9 mouse cellular contexts compared by ENCODE assay signal in genomic region chr7:101906696-101907095, GRCm38 (mm10). TPM values are rescaled to one million over a fixed set of nuclear protein-coding genes. Genes with fewer than 3 reads are reported as not detected.
DNase-seq lines count a peak whose midpoint lies in the region; ATAC-seq and TF ChIP-seq lines count a peak whose summit lies in the region.
"Had no signal": no experiment of that assay in that cellular context is flagged by ENCODE, and none has a peak within 500 bp of the region (broad histone marks: within the 10 kb centered on the region; RNA-seq: fewer than 3 reads in every experiment).

No protein-coding gene starts in this region.

- H3K36me3 ChIP-seq in limb, embryonic 14.5 days (ENCODE audit: control insufficient read depth, insufficient read depth, low read length), result peaks cover 23% of the 10 kb centered on the region
- H3K36me3 ChIP-seq in neural tube, embryonic 15.5 days, result peaks cover 27% of the 10 kb centered on the region

- peak overlapping the region; percentile 82 for H3K9ac ChIP-seq in limb, embryonic 14.5 days (ENCODE audit: low read depth, low read length, severe bottlenecking)
- H3K9ac ChIP-seq in neural tube, embryonic 15.5 days (replicated peaks), result peak overlapping the region; percentile 97

- H3K4me3 ChIP-seq in limb, embryonic 14.5 days (replicated peaks; ENCODE audit: low read length), result peak overlapping the region; percentile 80
- H3K4me3 ChIP-seq in neural tube, embryonic 15.5 days (replicated peaks), result peak overlapping the region; percentile 85

- peak overlapping the region; percentile 53 for H3K4me2 ChIP-seq in limb, embryonic 14.5 days (replicated peaks; ENCODE audit: low read depth, low read length, severe bottlenecking)
- peak overlapping the region; percentile 74 for H3K4me2 ChIP-seq in neural tube, embryonic 15.5 days

- TF ChIP-seq POLR2A in limb, embryonic 14.5 days (IDR thresholded peaks at IDR 0.05; ENCODE audit: borderline replicate concordance, extremely low read depth, insufficient read depth, insufficient read length), result no peak

- H3K4me1 ChIP-seq in limb, embryonic 14.5 days (ENCODE audit: control insufficient read depth, insufficient read depth, low read length), result peaks cover 12% of the 10 kb centered on the region
- H3K4me1 ChIP-seq in neural tube, embryonic 15.5 days, result peaks cover 34% of the 10 kb centered on the region

- ATAC-seq in limb, embryonic 14.5 days (ENCODE audit: low FRiP score, low read depth), result no peak
- ATAC-seq in neural tube, embryonic 15.5 days (ENCODE audit: low FRiP score), result no peak
- ATAC-seq in activated CD4-positive, CD25-positive, alpha-beta regulatory T cell, adult 4 months, result no peak

- WGBS in limb, embryonic 14.5 days, result 67% methylated on average over 8 of the region's 8 CpGs
- WGBS in neural tube, embryonic 15.5 days, result 71% methylated on average over 8 of the region's 8 CpGs

- 0 out of 2 replicates have a peak overlapping the region, but pooled peaks have one; percentile 21 for H3K27ac ChIP-seq in limb, embryonic 14.5 days (replicated peaks; ENCODE audit: low read depth, low read length)
- no peak overlapping the region for H3K27ac ChIP-seq in neural tube, embryonic 15.5 days (replicated peaks)

- H3K9me3 ChIP-seq in limb, embryonic 14.5 days (ENCODE audit: control insufficient read depth, low read length), result no peaks in the 10 kb centered on the region
- H3K9me3 ChIP-seq in neural tube, embryonic 15.5 days (replicated peaks), result no peaks in the 10 kb centered on the region

- H3K27me3 ChIP-seq in limb, embryonic 14.5 days (ENCODE audit: control insufficient read depth, insufficient read depth, low read length), result no peaks in the 10 kb centered on the region
- H3K27me3 ChIP-seq in neural tube, embryonic 15.5 days (replicated peaks), result no peaks in the 10 kb centered on the region

- peak; percentile 48 for DNase-seq in adrenal gland, postnatal 14 days
- DNase-seq in adrenal gland, adult 8-10 months, result no peak
- DNase-seq in thymus, postnatal 4 days, result peak; percentile 23
- DNase-seq in thymus, postnatal 10 days (ENCODE audit: low spot score in 2 of 2), result no peak
- DNase-seq in limb, embryonic 14.5 days (ENCODE audit: low spot score), result no peak
- DNase-seq in adrenal gland, adult 18-20 months (ENCODE audit: low spot score in 2 of 2), result no peak

RNA-seq across cellular contexts. Expression of gene Tomt, which starts 0.5 kb away (rescaled TPM):
- not detected in 2 replicates for total RNA-seq in adrenal gland, postnatal 14 days (2021)
- not detected for total RNA-seq in adrenal gland, adult 8-10 months (2022)
- polyA plus RNA-seq in limb, embryonic 14.5 days (2012; rRNA removed), result 0.18 and 0.23 TPM in 2 replicates
- 0.29 and 0.41 TPM in 2 replicates for polyA plus RNA-seq in limb, embryonic 14.5 days (2014; fragmentation: Nextera tagmentation; extraction: Ambion mirVana)
- polyA plus RNA-seq in neural tube, embryonic 15.5 days (2015; fragmentation: Nextera tagmentation; extraction: Ambion mirVana), result 0.41 and 0.46 TPM in 2 replicates
- polyA plus RNA-seq in activated CD4-positive, CD25-positive, alpha-beta regulatory T cell, adult 4 months (2017; shearing (Covaris generic)), result under 1 TPM in 1 of 2 experiments, not detected in 1; 0.46 TPM
- not detected for total RNA-seq in adrenal gland, adult 18-20 months (2021)
- total RNA-seq: heart, adult 18-20 months had no signal

RNA-seq across cellular contexts. Expression of gene Lamtor1, which starts 1.0 kb away (rescaled TPM):
- total RNA-seq in adrenal gland, postnatal 14 days (2021), result 116 and 118 TPM in 2 replicates
- total RNA-seq in adrenal gland, adult 8-10 months (2022), result 100 to 1,000 TPM in 3 of 4 experiments, 10 to 100 TPM in 1; 92.8 to 107 (median 104) TPM
- polyA plus RNA-seq in limb, embryonic 14.5 days (2012; rRNA removed), result 176 and 203 TPM in 2 replicates
- polyA plus RNA-seq in limb, embryonic 14.5 days (2014; fragmentation: Nextera tagmentation; extraction: Ambion mirVana), result 154 and 166 TPM in 2 replicates
- polyA plus RNA-seq in neural tube, embryonic 15.5 days (2015; fragmentation: Nextera tagmentation; extraction: Ambion mirVana), result 156 and 158 TPM in 2 replicates
- 100 to 1,000 TPM; 127 to 131 TPM for polyA plus RNA-seq in activated CD4-positive, CD25-positive, alpha-beta regulatory T cell, adult 4 months (2017; shearing (Covaris generic))
- total RNA-seq in adrenal gland, adult 18-20 months (2021), result 100 to 1,000 TPM in 1 of 2 experiments, 10 to 100 TPM in 1; 95.1 to 109 TPM

RNA-seq across cellular contexts. Expression of gene Lrrc51, which starts 27.0 kb away (rescaled TPM):
- 6.0 and 7.3 TPM in 2 replicates for total RNA-seq in adrenal gland, postnatal 14 days (2021)
- 10 to 100 TPM; 11.3 to 19.1 (median 16.7) TPM for total RNA-seq in adrenal gland, adult 8-10 months (2022)
- 11.4 and 11.7 TPM in 2 replicates for polyA plus RNA-seq in limb, embryonic 14.5 days (2012; rRNA removed)
- 7.5 and 12.6 TPM in 2 replicates for polyA plus RNA-seq in limb, embryonic 14.5 days (2014; fragmentation: Nextera tagmentation; extraction: Ambion mirVana)
- 9.6 and 9.8 TPM in 2 replicates for polyA plus RNA-seq in neural tube, embryonic 15.5 days (2015; fragmentation: Nextera tagmentation; extraction: Ambion mirVana)
- 1 to 10 TPM; 1.8 to 2.0 TPM for polyA plus RNA-seq in activated CD4-positive, CD25-positive, alpha-beta regulatory T cell, adult 4 months (2017; shearing (Covaris generic))
- total RNA-seq in adrenal gland, adult 18-20 months (2021), result 10 to 100 TPM; 12.2 to 13.9 TPM

RNA-seq across cellular contexts. Expression of gene Numa1, which starts 27.2 kb away (rescaled TPM):
- 154 and 164 TPM in 2 replicates for total RNA-seq in adrenal gland, postnatal 14 days (2021)
- 100 to 1,000 TPM; 191 to 248 (median 221) TPM for total RNA-seq in adrenal gland, adult 8-10 months (2022)
- polyA plus RNA-seq in limb, embryonic 14.5 days (2012; rRNA removed), result 112 and 126 TPM in 2 replicates
- polyA plus RNA-seq in limb, embryonic 14.5 days (2014; fragmentation: Nextera tagmentation; extraction: Ambion mirVana), result 106 and 126 TPM in 2 replicates
- polyA plus RNA-seq in neural tube, embryonic 15.5 days (2015; fragmentation: Nextera tagmentation; extraction: Ambion mirVana), result 32.1 and 40.1 TPM in 2 replicates
- 10 to 100 TPM; 59.1 to 76.8 TPM for polyA plus RNA-seq in activated CD4-positive, CD25-positive, alpha-beta regulatory T cell, adult 4 months (2017; shearing (Covaris generic))
- 100 to 1,000 TPM; 141 to 160 TPM for total RNA-seq in adrenal gland, adult 18-20 months (2021)

RNA-seq across cellular contexts. Expression of gene Folr1, which starts 36.1 kb away (rescaled TPM):
- 2.6 and 3.0 TPM in 2 replicates for total RNA-seq in adrenal gland, postnatal 14 days (2021)
- total RNA-seq in adrenal gland, adult 8-10 months (2022), result 1 to 10 TPM in 2 of 4 experiments, not detected in 2; 4.0 to 5.9 TPM
- polyA plus RNA-seq in limb, embryonic 14.5 days (2012; rRNA removed), result 1.1 and 1.3 TPM in 2 replicates
- polyA plus RNA-seq in limb, embryonic 14.5 days (2014; fragmentation: Nextera tagmentation; extraction: Ambion mirVana), result 1.0 TPM in 1 of 2 replicates, not detected in the other
- polyA plus RNA-seq in neural tube, embryonic 15.5 days (2015; fragmentation: Nextera tagmentation; extraction: Ambion mirVana), result 1.7 and 8.7 TPM in 2 replicates
- not detected for polyA plus RNA-seq in activated CD4-positive, CD25-positive, alpha-beta regulatory T cell, adult 4 months (2017; shearing (Covaris generic))
- 1 to 10 TPM in 1 of 2 experiments, not detected in 1; 5.0 TPM for total RNA-seq in adrenal gland, adult 18-20 months (2021)
- total RNA-seq: heart, adult 18-20 months had no signal

Comparison
In these comparisons a context has a peak if more than half of its experiments do, and no peak if none do; other contexts are left out.
1. DNase-seq: peak in adrenal gland, postnatal 14 days (single experiment) and thymus, postnatal 4 days (single experiment); none in adrenal gland, adult 8-10 months (single experiment), thymus, postnatal 10 days (0 of 2), limb, embryonic 14.5 days (single experiment) and adrenal gland, adult 18-20 months (0 of 2).